Mouse (Mus musculus) midbrain, embryonic 15.5 days (tissue): ENCODE results near the gene Gm20605. TPM values are rescaled to one million over a fixed set of nuclear protein-coding genes. Genes with fewer than 3 reads are reported as not detected.

Experiments
- ATAC-seq: fragments of 200-750 bp; cut with Nextera tagmentation; replicated peaks from 2 replicates; pipeline ENCODE4 v1.8.0; 2017; ENCODE audit warnings: moderate TSS enrichment
- H3K27ac ChIP-seq: fragments of 300-500 bp; sonication (generic); 2 replicates; pipeline ENCODE4 v1.5.1; 2015; ENCODE audit warnings: mild to moderate bottlenecking, inconsistent platforms
- H3K27me3 ChIP-seq: fragments of 300-500 bp; sonication (generic); replicated peaks from 2 replicates; pipeline ENCODE4 v1.6.1; 2015; ENCODE audit warnings: inconsistent platforms
- H3K36me3 ChIP-seq: fragments of 300-500 bp; sonication (generic); replicated peaks from 2 replicates; pipeline ENCODE4 v1.6.1; 2015; ENCODE audit warnings: inconsistent platforms
- H3K4me1 ChIP-seq: fragments of 300-500 bp; sonication (generic); 2 replicates; pipeline ENCODE4 v1.6.1; 2015; ENCODE audit warnings: inconsistent platforms
- H3K4me2 ChIP-seq: fragments of 300-500 bp; sonication (generic); 2 replicates; pipeline ENCODE4 v1.6.1; 2015; ENCODE audit warnings: inconsistent platforms, mild to moderate bottlenecking, moderate library complexity
- H3K4me3 ChIP-seq: fragments of 300-500 bp; sonication (generic); 2 replicates; pipeline ENCODE4 v1.5.1; 2015; ENCODE audit warnings: mild to moderate bottlenecking, inconsistent platforms
- H3K9ac ChIP-seq: fragments of 300-500 bp; sonication (generic); 2 replicates; pipeline ENCODE4 v1.6.1; 2015; ENCODE audit warnings: mild to moderate bottlenecking, inconsistent platforms
- H3K9me3 ChIP-seq: fragments of 300-500 bp; sonication (generic); 2 replicates; pipeline ENCODE4 v1.6.1; 2016; ENCODE audit warnings: inconsistent platforms
- WGBS: fragments of 180-500 bp; shearing (Covaris S2); methylation state at CpG from one replicate; pipeline ENCODE4 v1.1.7; 2015; ENCODE audit warnings: mixed read lengths; 5-methylcytosine and 5-hydroxymethylcytosine counted together
- polyA plus RNA-seq: library from polyadenylated mRNA; unstranded; fragments of >200 nt; fragmentation: Nextera tagmentation; extraction: Ambion mirVana; gene quantifications from 2 replicates; pipeline ENCODE4 v1.2.1, GENCODE M21; 2015

The Gm20605 gene
- polyA plus RNA-seq, 1 experiment from 2014 or later, result 11.8 TPM

GRCm38 (mm10) chr5:137683388-137684293, 54.7 kb downstream of the Gm20605 start:
- ATAC-seq, result no peak; the same call in 1 of the 2 replicates
- 12% methylated on average over 28 of the region's 28 CpGs for WGBS
- Histone ChIP-seq H3K4me1 (peaks cover 25% of the 10 kb centered on the region), H3K9ac (peak overlapping the region; percentile 64), H3K4me3 (peak overlapping the region; percentile 80), H3K27me3 (no peaks in the 10 kb centered on the region), H3K36me3 (no peaks in the 10 kb centered on the region), H3K9me3 (no peaks in the 10 kb centered on the region), H3K4me2 (peak overlapping the region; percentile 86), H3K27ac (peak overlapping the region; percentile 84)

GRCm38 (mm10) chr5:137684294-137685123, 55.5 kb downstream of the Gm20605 start, which contains the start of gene Agfg2:
Gene Agfg2 (minus strand): TSS chr5:137684726.
- Histone ChIP-seq H3K36me3 (no peaks in the 10 kb centered on the region), H3K4me1 (peaks cover 25% of the 10 kb centered on the region), H3K9ac (peak within 1 kb of the TSS; percentile 64), H3K9me3 (no peaks in the 10 kb centered on the region), H3K27me3 (no peaks in the 10 kb centered on the region), H3K4me3 (peak within 1 kb of the TSS; percentile 80), H3K4me2 (peak within 1 kb of the TSS; percentile 86), H3K27ac (peak within 1 kb of the TSS; percentile 84)
- peak; percentile 100 for ATAC-seq
- under 1% methylated on average over 62 of the region's 62 CpGs for WGBS

DNA sequence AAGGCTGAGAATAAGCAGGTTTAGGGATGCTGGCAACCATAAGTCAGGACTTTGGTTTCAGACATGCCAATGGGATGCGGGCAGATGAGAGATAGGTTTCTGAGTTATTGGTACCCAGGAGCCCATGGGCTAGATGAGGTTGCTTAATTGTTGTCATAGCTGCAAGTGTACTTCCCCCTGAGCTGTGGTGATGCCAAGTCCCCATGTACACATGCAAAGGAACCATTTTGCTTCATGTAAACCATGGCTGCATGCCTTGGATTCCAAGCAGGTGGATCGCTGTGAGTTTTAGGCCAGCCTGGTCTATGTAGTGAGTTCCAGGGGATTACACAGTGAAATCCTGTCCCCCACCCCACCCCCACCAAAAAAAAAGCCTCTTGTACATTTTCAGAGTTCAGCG, 56.7 kb downstream of the Gm20605 start:
- Histone ChIP-seq H3K4me1 (peaks cover 25% of the 10 kb centered on the region), H3K9me3 (no peaks in the 10 kb centered on the region), H3K27ac (no peak overlapping the region), H3K36me3 (no peaks in the 10 kb centered on the region), H3K4me3 (no peak overlapping the region), H3K4me2 (no peak overlapping the region), H3K9ac (no peak overlapping the region), H3K27me3 (no peaks in the 10 kb centered on the region)
- 97% methylated on average over 3 of the region's 3 CpGs for WGBS
- no peak for ATAC-seq

GRCm38 (mm10) chr5:137686127-137686790, 57.3 kb downstream of the Gm20605 start:
- Histone ChIP-seq H3K4me1 (peaks cover 25% of the 10 kb centered on the region), H3K9ac (no peak overlapping the region), H3K9me3 (no peaks in the 10 kb centered on the region), H3K27me3 (no peaks in the 10 kb centered on the region), H3K4me3 (no peak overlapping the region), H3K36me3 (no peaks in the 10 kb centered on the region), H3K27ac (no peak overlapping the region), H3K4me2 (no peak overlapping the region)
- no peak for ATAC-seq
- 89% methylated on average over 6 of the region's 6 CpGs for WGBS

DNA sequence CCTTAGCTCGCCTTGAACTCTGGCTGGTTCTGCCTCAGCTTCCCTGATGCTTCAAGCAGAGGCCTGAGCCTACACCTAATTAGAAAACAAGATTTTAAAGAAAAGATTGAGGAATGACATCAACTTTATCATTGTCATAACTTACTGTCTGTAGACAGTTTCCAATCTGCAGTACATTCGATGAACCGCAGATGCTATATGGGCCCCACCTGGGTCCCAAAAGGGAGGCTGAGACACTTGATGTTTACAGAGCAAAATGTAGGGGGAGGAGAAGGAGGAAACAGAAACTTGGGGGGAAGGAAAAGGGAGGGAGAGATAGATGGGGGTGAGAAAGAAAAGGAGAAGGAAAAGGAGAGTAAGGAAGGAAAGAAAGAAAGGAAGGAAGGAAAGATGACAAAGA, 61.0 kb downstream of the Gm20605 start:
- no peak for ATAC-seq
- Histone ChIP-seq H3K4me1 (peaks cover 1% of the 10 kb centered on the region; the same call in 1 of the 2 replicates), H3K27me3 (no peaks in the 10 kb centered on the region), H3K9ac (no peak overlapping the region), H3K4me3 (no peak overlapping the region), H3K36me3 (no peaks in the 10 kb centered on the region), H3K27ac (no peak overlapping the region), H3K9me3 (no peaks in the 10 kb centered on the region), H3K4me2 (no peak overlapping the region)
- WGBS, result 88% methylated on average over 3 of the region's 3 CpGs

- Histone ChIP-seq H3K4me1 (no peaks in the 10 kb centered on the region), H3K27me3 (no peaks in the 10 kb centered on the region), H3K4me2 (no peak overlapping the region), H3K27ac (no peak overlapping the region), H3K9me3 (no peaks in the 10 kb centered on the region), H3K9ac (no peak overlapping the region), H3K36me3 (no peaks in the 10 kb centered on the region), H3K4me3 (no peak overlapping the region)
- no peak for ATAC-seq
- 66% methylated on average over 9 of the region's 9 CpGs for WGBS
These were observed 61.6 kb downstream of the Gm20605 start for GRCm38 (mm10) chr5:137690531-137690930.

GRCm38 (mm10) chr5:137691881-137692280, 62.9 kb downstream of the Gm20605 start:
- H3K27ac ChIP-seq, result no peak overlapping the region
- no peak for ATAC-seq
- no peaks in the 10 kb centered on the region for H3K9me3 ChIP-seq
- H3K9ac ChIP-seq, result no peak overlapping the region
- no peak overlapping the region for H3K4me2 ChIP-seq
- H3K27me3 ChIP-seq, result no peaks in the 10 kb centered on the region
- H3K4me3 ChIP-seq, result no peak overlapping the region
- H3K4me1 ChIP-seq, result no peaks in the 10 kb centered on the region
- WGBS, result 71% methylated on average over 1 of the region's 1 CpGs
- H3K36me3 ChIP-seq, result no peaks in the 10 kb centered on the region

Other genes starting within 250 kb of the Gm20605 start
- gene Zan, start 152.1 kb upstream of the Gm20605 start, polyA plus RNA-seq, result 0.50 and 0.51 TPM in 2 replicates
- gene Pop7, start 126.7 kb upstream of the Gm20605 start, polyA plus RNA-seq, result 77.7 and 82.1 TPM in 2 replicates
- 20.2 and 23.5 TPM in 2 replicates for gene Gigyf1, start 110.6 kb upstream of the Gm20605 start, polyA plus RNA-seq
- gene Epo, start 95.9 kb upstream of the Gm20605 start, polyA plus RNA-seq, result not detected in 2 replicates
- 525 and 570 TPM in 2 replicates for gene Gnb2, start 95.7 kb upstream of the Gm20605 start, polyA plus RNA-seq
- 339 and 342 TPM in 2 replicates for gene Actl6b, start 75.7 kb upstream of the Gm20605 start, polyA plus RNA-seq
- 6.2 and 7.9 TPM in 2 replicates for gene Tfr2, start 59.3 kb upstream of the Gm20605 start, polyA plus RNA-seq
- gene Mospd3, start 28.1 kb upstream of the Gm20605 start, polyA plus RNA-seq, result 66.9 and 68.2 TPM in 2 replicates
- 15.1 and 16.7 TPM in 2 replicates for gene Pcolce, start 15.4 kb upstream of the Gm20605 start, polyA plus RNA-seq
- gene Fbxo24, start 173 bp upstream of the Gm20605 start, polyA plus RNA-seq, result 0.13 and 0.17 TPM in 2 replicates
- 18.8 and 19.1 TPM in 2 replicates for gene Lrch4, start 54 bp upstream of the Gm20605 start, polyA plus RNA-seq
- 4.8 and 6.8 TPM in 2 replicates for gene Sap25, start 12.2 kb downstream of the Gm20605 start, polyA plus RNA-seq
- 0.09 and 0.17 TPM in 2 replicates for gene Irs3, start 16.5 kb downstream of the Gm20605 start, polyA plus RNA-seq
- gene Agfg2, start 55.6 kb downstream of the Gm20605 start, polyA plus RNA-seq, result 17.0 and 18.3 TPM in 2 replicates
- 58.6 and 61.2 TPM in 2 replicates for gene Nyap1, start 112.4 kb downstream of the Gm20605 start, polyA plus RNA-seq
- 58.0 and 59.8 TPM in 2 replicates for gene Tsc22d4, start 116.6 kb downstream of the Gm20605 start, polyA plus RNA-seq
- gene Ppp1r35, start 149.7 kb downstream of the Gm20605 start, polyA plus RNA-seq, result 37.3 and 45.0 TPM in 2 replicates
- gene Mepce, start 158.5 kb downstream of the Gm20605 start, polyA plus RNA-seq, result 10.7 and 10.8 TPM in 2 replicates
- 10.5 and 11.9 TPM in 2 replicates for gene Zcwpw1, start 158.6 kb downstream of the Gm20605 start, polyA plus RNA-seq
- 0.17 TPM in 1 of 2 replicates, not detected in the other for gene Pilra, start 207.1 kb downstream of the Gm20605 start, polyA plus RNA-seq
- not detected in 2 replicates for gene Pilrb1, start 228.9 kb downstream of the Gm20605 start, polyA plus RNA-seq
- not detected in 2 replicates for gene Pilrb2, start 242.6 kb downstream of the Gm20605 start, polyA plus RNA-seq